Mouse (Mus musculus) T-cell, adult 2 months (primary cell): ENCODE measurements around the gene Itga9.
A peak's percentile ranks its signal among the peaks of the same experiment; 100 is the strongest.

Experiments
- DNase-seq: peaks from one replicate; pipeline ENCODE4 v3.0.0; 2022; ENCODE audit warnings: low spot score

The Itga9 gene

DNA sequence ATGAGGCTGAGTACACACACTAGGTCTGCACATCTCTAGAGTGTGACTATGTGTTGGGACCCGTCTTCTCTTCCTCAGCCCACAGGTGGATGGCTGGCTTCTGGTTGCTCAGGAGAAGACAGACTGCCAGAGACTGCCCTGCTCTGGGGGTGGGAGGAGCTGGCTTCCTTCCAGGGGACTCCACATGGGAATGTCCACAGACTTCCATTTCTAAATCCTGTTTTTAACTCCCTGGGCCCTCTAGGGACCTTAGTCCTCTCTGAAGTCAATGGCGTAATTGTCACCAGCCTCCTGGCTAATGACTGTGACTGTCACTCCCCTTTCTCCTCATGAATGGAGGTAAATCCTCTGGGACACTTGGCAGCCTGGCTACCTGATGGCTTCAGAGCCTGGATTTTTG is 45.4 kb downstream of the Itga9 start:
- DNase-seq, result no peak

DNA sequence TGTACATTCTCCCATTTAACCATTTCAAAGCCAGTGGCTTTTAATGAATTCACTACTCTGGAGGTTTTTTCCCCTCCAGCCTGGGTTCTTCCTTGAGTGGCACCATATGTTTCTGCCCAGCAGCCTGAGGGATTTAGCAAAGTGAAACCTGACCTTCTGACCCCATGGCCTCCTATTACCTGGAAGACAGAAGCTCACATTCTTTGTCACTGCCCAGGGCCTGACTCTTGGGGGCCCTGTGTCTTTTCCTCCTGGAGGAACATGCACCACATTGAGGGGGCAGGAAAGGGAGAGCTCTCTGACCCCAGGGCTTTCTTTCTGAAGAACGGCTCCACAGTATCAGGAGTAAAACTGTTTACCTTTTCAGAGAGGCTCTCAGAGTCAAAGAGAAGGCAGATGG is 46.9 kb downstream of the Itga9 start:
- no peak for DNase-seq

DNA sequence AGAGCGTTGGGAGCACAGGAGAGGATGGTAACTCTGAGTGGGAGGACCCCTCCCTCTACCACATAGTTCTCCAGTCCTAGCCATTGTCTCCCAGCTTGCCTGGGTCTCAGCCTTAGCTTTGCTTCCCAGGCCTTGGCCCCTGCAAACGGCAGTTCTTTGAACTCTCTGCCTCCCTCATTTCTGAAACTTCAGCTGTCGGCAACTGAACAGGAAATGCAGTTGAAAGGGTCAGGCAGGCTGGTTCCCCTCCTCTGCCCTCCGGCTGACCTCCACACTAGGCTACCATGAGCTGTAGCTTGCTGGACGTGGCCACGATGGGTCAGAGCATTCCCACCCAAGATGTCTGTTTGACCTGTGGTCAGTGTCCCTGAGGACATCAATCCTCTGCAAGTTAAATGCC is 48.5 kb downstream of the Itga9 start:
- no peak for DNase-seq

DNA sequence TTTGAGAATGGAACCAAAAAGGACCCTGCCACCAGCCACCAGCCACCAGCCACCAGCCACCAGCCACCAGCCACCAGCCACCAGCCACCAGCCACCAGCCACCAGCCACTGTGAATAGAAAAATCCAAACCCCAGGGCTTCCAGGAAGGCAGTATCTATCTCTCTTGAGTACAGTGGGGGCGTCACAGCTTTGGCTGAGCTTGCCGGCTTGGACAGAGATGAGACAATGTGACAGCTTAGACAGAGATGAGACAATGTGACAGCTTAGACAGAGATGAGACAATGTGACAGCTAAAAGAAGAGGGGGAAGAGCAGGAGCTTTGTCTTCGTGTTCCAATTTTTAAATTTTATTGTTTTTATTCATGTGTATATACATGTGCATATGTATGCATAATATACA is 49.2 kb downstream of the Itga9 start:
- DNase-seq, result no peak

DNA sequence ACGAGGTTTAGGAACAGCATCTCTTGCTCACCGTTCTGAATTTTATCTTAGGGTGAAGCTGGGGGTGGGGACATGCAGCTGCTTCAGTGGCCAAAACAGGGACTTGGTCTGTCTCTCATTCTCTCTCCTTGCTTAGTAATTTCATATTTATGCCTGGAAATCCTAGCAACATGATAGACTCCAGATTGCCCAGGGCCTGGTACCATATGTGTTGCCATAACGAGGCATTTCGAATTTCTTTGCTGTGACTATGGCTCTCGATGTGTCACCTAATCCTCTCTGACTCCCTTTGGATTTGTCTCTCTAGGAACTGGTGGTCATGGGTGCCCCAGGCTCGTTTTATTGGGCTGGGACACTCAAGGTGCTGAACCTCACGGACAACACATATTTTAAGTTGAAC is 51.7 kb downstream of the Itga9 start:
- DNase-seq, result no peak

DNA sequence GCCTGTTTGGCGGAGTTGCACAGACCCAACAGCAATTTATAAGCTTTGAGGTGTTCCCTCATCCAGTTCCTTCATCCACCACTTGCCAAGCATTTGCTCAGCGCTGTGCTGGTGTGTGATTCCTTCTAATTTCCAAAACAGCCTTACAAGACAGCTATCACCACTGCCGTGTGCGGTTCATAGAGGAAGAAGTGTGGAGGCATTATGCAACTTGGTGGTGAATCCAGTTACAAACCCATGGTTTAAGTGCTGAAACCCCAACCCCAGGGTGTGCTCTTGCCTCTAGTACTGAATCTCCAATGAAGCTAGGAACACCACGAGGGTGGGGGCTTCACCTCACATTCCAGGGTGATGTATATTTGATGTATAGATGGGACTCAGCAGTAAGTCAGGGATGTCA is 53.3 kb downstream of the Itga9 start:
- no peak for DNase-seq

DNA sequence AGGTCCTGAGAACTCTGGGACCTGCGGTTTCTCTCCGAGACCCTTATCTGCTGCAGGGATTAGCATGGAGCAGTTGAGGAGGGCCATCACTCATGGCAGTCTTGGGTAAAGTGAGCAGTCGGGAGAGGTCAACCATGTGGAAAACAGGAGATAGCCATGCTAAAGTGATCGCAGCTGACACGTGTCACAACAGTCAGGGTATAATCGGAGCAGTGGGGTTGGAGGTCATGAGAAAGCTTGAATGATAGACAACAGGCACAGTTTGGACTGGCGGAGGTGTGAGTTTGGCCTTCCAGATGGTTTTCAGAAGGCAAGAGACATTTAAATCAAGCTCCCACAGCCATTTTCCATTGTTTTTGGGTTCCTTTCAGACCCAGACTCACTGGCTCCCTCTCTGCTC is 53.8 kb downstream of the Itga9 start:
- DNase-seq, result no peak

DNA sequence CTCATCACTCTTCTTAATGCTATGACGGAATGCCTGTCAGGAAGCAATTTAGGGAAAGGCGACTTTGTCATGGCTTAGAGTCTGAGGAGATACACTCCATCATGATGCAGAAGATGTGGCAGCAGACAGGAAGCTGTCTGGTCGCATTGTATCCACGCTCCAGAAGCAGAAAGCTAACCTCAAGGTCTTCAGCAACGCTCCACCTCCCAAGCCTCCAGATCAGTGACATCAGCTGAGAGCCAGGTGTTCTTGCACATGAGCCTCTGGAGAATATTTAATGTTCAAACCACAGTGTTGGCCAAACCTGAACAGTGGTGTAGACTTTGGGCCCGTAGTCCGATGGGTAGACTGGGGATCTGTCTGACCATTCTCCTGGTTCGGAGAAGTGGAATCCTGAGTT is 55.5 kb downstream of the Itga9 start:
- DNase-seq, result no peak

DNA sequence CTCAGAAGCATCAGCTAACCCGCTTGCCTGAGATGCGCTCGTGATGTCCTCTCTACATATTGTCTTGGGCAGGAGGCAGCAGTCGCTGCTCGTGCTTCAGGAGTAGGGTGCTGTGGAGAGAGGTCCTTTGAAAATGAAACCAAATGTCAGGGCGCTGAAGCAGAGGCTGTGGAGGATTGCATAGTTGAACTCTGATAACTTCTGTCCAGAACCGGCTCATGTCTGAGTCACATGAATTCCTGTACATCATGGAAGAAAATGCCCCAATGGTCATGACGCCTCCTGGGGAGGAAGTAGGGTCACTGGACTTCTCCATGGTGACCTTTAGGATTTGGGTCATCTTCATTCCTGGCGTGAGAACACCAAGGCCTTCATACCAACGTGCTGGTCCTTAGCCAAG is 56.0 kb downstream of the Itga9 start:
- DNase-seq, result no peak

DNA sequence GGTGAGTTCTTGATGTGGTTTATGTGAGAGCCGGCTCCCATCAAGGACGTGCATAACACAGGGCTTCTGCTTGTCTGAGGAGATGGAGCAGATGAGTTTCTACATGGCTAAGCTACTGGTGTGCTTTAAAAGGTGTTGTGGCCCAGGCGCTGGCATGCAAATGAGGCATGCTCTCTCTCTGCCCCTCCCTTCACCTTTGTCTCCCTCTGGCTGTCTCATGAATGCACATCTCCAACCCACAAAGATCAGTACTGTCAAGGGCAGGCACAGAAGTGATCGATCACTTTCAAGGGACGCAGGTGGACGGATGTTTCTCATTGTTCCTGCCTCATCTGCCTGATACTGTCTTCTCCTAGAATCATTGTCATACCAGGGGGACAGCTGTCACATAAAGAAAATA is 57.4 kb downstream of the Itga9 start:
- no peak for DNase-seq

DNA sequence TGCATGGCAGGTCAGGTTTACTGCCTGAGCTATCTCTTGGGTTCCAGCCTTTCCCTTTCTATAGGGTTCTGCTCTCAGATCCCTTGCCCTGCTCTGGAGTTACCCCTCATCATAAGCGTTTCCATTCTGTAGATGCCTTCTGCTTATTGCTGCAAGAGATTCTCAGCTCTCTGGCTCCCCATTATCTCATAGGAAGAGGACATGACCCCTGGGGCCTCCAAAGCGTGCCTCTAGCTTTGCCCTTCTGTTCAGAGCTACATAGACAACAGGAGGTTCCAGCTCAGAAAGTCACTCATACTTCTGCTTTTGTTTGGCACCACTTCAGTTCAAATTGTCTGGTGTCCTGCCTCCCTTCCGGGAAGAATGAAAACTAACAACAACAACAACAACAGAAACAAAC is 59.6 kb downstream of the Itga9 start:
- DNase-seq, result no peak

DNA sequence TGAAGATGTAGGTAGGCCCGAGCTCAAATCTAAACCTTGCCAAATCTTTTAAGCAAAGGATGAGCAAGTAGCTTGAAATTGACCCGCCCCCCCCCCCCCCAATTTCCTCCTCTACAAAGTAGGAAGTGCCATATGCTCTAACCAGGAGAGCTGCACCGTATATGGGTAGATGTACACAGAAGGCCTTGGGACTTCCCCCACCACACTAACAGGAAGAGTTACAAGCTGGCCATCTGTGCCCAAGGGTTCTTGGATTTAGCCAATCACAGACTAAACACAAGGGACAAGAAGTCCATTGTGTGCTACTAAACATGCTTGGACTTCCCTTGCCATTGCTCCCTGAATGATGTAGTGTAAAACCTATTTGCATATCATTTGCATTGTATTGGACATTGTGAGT is 63.2 kb downstream of the Itga9 start:
- peak; percentile 28 for DNase-seq

DNA sequence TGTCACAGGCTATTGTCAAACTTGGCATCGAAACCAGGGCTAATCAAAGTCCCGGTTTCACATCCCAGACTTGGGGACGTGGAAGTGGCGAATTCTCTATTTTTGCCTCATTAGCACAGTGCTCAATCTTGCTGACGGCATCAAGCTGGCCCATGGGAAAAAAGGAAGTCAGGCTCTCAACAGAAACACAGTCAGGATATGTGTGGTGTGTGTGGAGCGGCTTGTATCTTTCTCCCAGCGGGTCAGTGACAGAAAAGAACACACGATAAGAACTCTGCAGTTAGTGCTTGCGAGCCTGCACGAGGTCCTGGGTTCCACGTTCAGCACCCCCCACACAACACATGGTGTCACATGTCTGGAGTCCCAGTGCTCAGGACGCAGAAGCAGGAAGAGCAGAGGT is 67.8 kb downstream of the Itga9 start:
- DNase-seq, result no peak

DNA sequence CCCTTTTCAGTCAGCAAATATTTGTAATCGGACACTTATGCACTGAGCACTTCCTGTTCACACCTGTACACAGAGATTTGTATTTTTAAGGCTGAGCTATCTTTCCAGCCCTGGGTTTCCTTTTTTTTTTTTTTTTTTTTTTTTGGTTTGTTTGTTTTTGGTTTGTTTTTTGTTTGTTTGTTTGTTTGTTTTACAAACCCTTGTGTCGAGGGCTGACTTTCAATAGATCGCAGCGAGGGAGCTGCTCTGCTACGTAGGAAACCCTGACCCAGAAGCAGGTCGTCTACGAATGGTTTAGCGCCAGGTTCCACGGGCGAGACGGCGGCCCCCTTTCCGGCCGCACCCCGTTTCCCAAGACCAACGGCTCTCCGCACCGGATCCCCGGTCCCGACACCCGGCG is 68.3 kb downstream of the Itga9 start:
- no peak for DNase-seq

DNA sequence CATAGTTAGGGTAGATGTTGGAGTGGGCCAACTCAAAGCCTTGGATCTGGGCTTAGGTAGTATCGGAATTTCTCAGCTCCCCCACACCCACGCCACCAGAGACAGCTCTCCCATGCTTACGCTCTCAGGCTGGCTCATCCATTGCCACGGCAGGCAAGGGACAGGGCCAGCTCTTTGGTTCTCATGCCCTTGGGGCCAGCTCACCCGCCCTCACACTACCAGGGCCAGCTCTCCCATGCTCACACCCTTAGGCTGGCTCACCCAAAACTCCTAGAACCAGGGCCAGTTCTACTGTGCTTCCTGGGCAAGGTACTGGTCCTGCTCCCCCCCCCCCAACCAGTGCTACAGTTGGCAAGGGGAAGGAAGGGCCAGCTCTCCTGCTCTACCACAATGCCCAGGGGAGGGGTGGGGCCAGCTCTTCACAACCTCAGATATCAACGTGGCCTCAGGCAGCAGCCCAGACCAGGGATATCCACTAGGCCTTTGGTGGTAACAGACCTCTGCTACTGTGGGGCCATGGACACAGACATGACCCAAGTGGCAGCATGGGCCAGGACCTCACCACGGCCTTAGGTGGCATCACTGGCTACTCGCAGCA is 69.2 kb downstream of the Itga9 start:
- DNase-seq, result no peak

DNA sequence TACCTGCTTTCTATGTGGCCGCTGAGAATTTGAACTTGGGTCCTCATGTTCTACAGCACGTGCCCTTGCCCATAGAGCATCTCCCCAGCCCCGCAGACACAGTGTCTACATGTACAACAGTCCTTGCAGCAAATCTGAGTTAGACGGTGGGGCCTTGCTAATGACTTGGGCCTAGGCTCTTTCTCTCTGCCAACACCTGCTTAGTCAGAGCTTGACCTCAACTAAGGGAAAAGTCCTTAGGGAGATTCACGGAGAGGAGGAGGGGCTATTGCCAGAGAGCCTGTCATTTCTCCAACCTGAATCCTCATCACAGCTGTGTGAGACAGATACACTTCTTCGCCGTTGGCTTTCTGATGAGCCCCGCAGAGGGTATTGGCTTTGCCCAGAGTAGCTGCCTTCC is 70.2 kb downstream of the Itga9 start:
- no peak for DNase-seq

DNA sequence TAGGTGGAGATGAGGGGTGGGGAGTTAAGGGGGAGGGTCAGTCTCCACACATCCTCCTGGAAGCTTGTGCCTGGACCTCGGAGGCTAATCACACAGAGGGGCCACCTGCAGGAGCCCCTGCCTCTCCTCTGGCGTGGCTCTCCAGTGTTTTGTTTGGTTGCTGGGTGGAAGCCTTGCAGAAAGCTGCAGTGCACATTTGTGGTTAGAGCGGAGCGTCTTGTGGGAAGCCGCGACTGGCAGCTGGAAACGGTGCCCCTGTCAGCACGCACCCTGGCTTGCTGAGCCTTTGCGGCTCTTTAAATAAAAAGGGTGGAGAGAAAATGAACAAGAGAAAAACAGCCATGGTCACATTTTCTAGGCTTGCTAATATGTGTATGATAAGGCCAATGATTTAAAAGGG is 70.9 kb downstream of the Itga9 start:
- DNase-seq, result peak; percentile 22

DNA sequence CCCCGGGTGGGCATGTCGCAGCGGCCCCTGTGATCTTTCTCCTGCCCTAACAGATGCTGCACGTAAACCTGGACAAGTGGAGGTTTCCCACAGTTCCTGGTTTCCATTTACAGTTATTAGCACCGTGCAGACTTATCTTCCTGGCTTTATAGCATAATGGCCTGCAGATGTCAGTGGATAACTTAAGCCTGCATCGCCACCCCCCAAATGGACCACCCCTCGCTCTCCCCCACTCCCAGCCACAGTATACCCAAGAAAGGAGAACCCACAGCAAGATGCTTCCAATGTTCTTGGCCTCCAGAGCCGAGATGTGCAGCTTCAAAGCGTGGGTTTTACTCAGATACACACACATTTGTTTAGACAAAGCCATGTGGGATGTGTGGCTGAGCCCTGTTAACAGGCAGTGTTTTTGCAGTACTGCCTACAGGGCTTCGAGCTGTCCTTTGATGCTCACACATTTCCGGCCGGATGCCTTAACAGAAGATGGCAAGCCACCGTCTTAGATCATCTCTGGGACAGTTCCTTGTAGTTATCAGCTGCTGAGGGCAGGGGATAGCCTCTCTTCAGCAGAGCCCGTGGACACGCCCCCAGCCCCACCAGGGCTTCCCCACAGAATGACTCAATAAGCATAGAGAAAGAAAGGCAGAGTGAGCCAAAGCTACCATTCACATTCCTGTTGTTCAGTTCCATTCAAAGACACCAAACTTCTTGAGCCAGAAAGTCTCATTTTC is 71.7 kb downstream of the Itga9 start:
- DNase-seq, result peak; percentile 84

DNA sequence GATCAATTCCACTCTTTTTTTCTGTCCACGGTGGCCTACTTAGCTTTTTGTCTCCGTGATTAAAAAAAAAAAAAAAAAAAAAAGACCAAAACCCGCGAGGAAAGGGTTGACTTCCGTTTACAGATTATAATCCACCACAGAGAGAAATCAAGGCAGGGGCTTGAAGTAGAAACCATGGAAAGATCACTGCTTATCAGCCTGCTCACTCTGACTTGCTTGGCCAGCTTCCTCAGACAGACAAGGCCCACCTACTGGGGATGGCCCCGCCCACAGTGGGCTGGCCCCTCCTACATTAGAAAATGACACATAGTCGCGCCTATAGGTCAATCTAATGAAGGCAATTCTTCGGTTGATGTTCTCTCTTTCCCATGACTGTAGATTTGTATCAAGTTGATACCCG is 72.3 kb downstream of the Itga9 start:
- DNase-seq, result no peak

DNA sequence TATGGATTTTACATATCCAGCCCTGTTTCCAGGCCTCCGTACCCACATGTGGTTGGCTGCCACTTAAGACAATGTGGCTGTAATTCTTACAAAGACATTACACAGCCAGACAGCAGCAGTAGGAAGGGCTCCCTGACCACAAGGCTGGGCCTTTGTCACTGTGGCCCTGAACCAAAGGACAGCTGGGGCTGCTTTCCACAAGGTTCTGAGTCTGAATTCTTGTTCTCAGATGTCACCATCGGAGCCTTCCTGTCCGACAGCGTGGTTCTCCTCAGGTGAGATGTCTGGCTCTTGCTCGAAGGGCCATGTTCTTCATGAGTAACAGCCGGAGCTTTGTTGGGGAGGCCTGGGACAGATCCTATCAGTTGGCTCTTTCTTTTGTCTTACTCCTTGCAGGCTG is 75.0 kb downstream of the Itga9 start:
- DNase-seq, result no peak

DNA sequence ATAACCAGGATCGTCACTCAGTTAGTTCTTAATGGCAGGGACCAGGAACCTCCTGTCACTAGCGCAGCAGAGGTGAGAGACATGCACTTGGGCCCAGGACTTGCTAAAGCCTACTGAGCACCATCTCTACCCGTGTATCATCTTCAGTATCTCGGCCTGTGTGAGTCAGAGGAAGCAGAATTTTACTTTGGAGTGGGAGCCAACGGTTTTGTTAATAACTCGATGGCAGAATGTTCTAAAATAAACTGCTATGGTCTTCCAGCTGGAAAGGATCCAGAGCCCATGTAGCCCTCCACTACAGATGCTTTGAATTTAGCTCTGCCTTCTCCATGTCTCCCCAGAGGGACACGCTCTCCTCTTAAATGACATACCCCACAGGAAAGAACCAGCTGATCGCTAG is 75.7 kb downstream of the Itga9 start:
- DNase-seq, result no peak

DNA sequence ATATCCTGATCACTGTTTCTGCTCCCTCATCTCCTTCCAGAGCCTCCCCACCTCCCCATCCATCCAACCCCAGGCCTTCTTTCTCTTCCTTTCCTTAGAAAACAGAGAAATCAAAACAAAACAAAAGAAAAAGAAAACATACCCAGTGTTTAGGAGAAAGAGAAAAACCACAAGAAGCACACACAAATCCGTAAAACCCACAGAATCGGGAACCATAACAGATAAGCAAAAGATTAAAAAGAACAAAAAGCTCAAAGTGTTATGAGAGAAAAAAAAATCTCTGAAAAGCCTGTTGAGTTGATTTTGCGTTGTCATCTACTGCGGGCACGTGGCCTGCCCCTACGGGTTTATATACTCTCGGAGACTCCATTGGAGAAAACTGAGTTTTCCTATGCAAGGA is 77.0 kb downstream of the Itga9 start:
- DNase-seq, result no peak

DNA sequence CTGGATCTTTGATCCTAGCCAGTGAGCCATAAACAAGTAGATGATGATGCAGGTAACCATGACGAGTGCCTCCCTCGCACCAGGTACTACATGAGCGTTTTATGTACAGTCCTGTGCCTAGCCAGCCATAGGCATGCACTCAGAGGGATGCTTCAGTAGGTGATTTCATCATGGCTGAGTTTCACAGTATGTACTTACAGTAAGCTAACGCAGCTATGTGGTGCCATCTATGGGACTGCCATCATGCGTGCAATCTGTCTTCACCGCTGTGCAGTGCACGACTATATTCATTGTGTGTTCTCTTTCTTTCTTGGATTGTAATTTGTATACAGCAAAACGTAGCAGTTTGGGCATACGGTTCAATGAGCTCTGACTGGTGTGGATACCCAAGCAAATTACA is 77.9 kb downstream of the Itga9 start:
- DNase-seq, result no peak
